Comparison of ENCODE assay signal across 8 mouse cellular contexts in the genomic region with DNA sequence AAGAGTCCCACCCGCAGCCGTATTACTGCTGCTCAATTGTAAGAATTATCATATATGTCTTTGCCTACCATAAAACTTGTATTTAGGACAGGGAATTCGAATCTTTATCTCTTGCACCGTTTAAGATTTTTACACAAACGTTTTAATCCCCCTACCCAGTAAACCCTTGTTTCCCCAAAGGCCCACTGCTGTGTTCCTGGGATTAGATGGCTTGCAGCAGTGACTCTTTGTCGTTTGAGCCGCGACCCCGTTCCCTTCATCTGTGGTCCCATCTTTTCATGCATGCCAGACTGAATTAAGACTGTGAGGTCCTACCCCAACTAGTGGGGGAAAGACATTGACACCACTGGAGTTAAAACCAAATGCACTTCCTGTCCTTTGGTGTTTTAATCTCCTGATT. TPM values are rescaled to one million over a fixed set of nuclear protein-coding genes. Genes with fewer than 3 reads are reported as not detected.
DNase-seq lines count a peak whose midpoint lies in the region; ATAC-seq and TF ChIP-seq lines count a peak whose summit lies in the region.

No protein-coding gene starts in this region.

- no peaks in the 10 kb centered on the region for H3K9me3 ChIP-seq in erythroblast, embryonic 14.5 days (ENCODE audit: control insufficient read depth, low read length)
- no peaks in the 10 kb centered on the region for H3K9me3 ChIP-seq in liver, embryonic 13.5 days (replicated peaks)
- no peaks in the 10 kb centered on the region for H3K9me3 ChIP-seq in stomach, postnatal 0 days (ENCODE audit: control insufficient read depth, low read length)

- 7% methylated on average over 9 of the region's 9 CpGs for WGBS in liver, embryonic 13.5 days (ENCODE audit: insufficient replicate concordance)
- whole genome bisulfite sequencing in stomach, postnatal 0 days = 2% methylated on average over 9 of the region's 9 CpGs

- H3K27me3 ChIP-seq in erythroblast, embryonic 14.5 days (ENCODE audit: control insufficient read depth) = peaks cover 8% of the 10 kb centered on the region
- no peaks in the 10 kb centered on the region for H3K27me3 ChIP-seq in testis, adult 2 months (ENCODE audit: control insufficient read depth, insufficient read depth, low read length)
- H3K27me3 ChIP-seq in liver, embryonic 13.5 days = peaks cover 13% of the 10 kb centered on the region
- H3K27me3 ChIP-seq in stomach, postnatal 0 days (ENCODE audit: control insufficient read depth, insufficient read depth, low read length) = no peaks in the 10 kb centered on the region

- TF ChIP-seq CTCF in testis, adult 2 months (IDR thresholded peaks at IDR 0.05; ENCODE audit: control insufficient read depth, insufficient read depth, insufficient replicate concordance, low read depth, low read length) = no peak
- peak; percentile 17; the same call in 1 of the 2 replicates for TF ChIP-seq CTCF in stomach, postnatal 0 days (IDR thresholded peaks at IDR 0.05; ENCODE audit: low read depth)

- no peak for TF ChIP-seq EP300 in stomach, postnatal 0 days (optimal IDR thresholded peaks at IDR 0.05)

- no peak for ATAC-seq in erythroblast, adult 5-6 weeks (replicated peaks; ENCODE audit: low FRiP score, poor library complexity, severe bottlenecking)
- ATAC-seq in liver, embryonic 13.5 days (ENCODE audit: low read depth) = no peak
- no peak for ATAC-seq in stomach, postnatal 0 days (ENCODE audit: low FRiP score, low TSS enrichment)
- ATAC-seq in granulocyte monocyte progenitor cell, adult 5-6 weeks (replicated peaks; ENCODE audit: poor library complexity, severe bottlenecking) = no peak

- H3K27ac ChIP-seq in testis, adult 2 months (ENCODE audit: control insufficient read depth, insufficient read depth, low read depth, low read length) = peak overlapping the region; percentile 82
- peak overlapping the region; percentile 25; the same call in 1 of the 2 replicates for H3K27ac ChIP-seq in liver, embryonic 13.5 days
- H3K27ac ChIP-seq in stomach, postnatal 0 days (replicated peaks) = peak overlapping the region; percentile 96

- peak overlapping the region; percentile 84 for H3K9ac ChIP-seq in liver, embryonic 13.5 days
- H3K9ac ChIP-seq in stomach, postnatal 0 days (ENCODE audit: low read length) = peak overlapping the region; percentile 93

- H3K36me3 ChIP-seq in erythroblast, embryonic 14.5 days (ENCODE audit: control insufficient read depth) = peaks cover 30% of the 10 kb centered on the region
- H3K36me3 ChIP-seq in testis, adult 2 months (ENCODE audit: control insufficient read depth, insufficient read depth, low read length) = no peaks in the 10 kb centered on the region
- peaks cover 23% of the 10 kb centered on the region for H3K36me3 ChIP-seq in liver, embryonic 13.5 days
- H3K36me3 ChIP-seq in stomach, postnatal 0 days (ENCODE audit: control insufficient read depth, insufficient read depth, low read length) = peaks cover 12% of the 10 kb centered on the region

- peaks cover 35% of the 10 kb centered on the region for H3K4me1 ChIP-seq in erythroblast, embryonic 14.5 days (ENCODE audit: control insufficient read depth)
- H3K4me1 ChIP-seq in testis, adult 2 months (ENCODE audit: control insufficient read depth, insufficient read depth, low read length) = peaks cover 9% of the 10 kb centered on the region
- H3K4me1 ChIP-seq in liver, embryonic 13.5 days (replicated peaks) = peaks cover 40% of the 10 kb centered on the region
- H3K4me1 ChIP-seq in stomach, postnatal 0 days (replicated peaks; ENCODE audit: control insufficient read depth, insufficient read depth) = no peaks in the 10 kb centered on the region; the same call in 1 of the 2 replicates

- no peak for TF ChIP-seq POLR2A in testis, adult 2 months (IDR thresholded peaks at IDR 0.05; ENCODE audit: control insufficient read depth, low read depth, low read length)

- no peak for DNase-seq in testis, postnatal 10 days (ENCODE audit: low spot score)
- no peak for DNase-seq in liver, embryonic 13.5 days
- no peak for DNase-seq in stomach, postnatal 0 days (ENCODE audit: low spot score)
- DNase-seq in natural killer cell, adult 2 months (ENCODE audit: low spot score in 2 of 2) = no peak

- H3K4me3 ChIP-seq in erythroblast, embryonic 14.5 days (replicated peaks) = peak overlapping the region; percentile 77
- H3K4me3 ChIP-seq in testis, adult 2 months (ENCODE audit: control insufficient read depth, low read depth, low read length) = peak overlapping the region; percentile 90
- peak overlapping the region; percentile 79 for H3K4me3 ChIP-seq in liver, embryonic 13.5 days (replicated peaks)
- H3K4me3 ChIP-seq in stomach, postnatal 0 days (ENCODE audit: low read depth, low read length) = peak overlapping the region; percentile 75

- H3K4me2 ChIP-seq in liver, embryonic 13.5 days = peak overlapping the region; percentile 91
- H3K4me2 ChIP-seq in stomach, postnatal 0 days (replicated peaks; ENCODE audit: low read depth) = peak overlapping the region; percentile 81

RNA-seq across cellular contexts. Expression of a gene that starts 0.9 kb away (rescaled TPM):
- 7.3 and 8.2 TPM in 2 replicates for polyA plus RNA-seq in erythroblast, embryonic 14.5 days (2012)
- 27.8 and 30.0 TPM in 2 replicates for total RNA-seq in erythroblast, adult 5-6 weeks (2015; ENCODE audit: low replicate concordance)
- total RNA-seq in erythroblast, adult 5-6 weeks (2017; ENCODE audit: low replicate concordance) = 14.2 and 15.1 TPM in 2 replicates
- 16.3 and 17.3 TPM in 2 replicates for polyA plus RNA-seq in testis, adult 2 months (2012; rRNA removed)
- 173 and 234 TPM in 2 replicates for polyA plus RNA-seq in liver, embryonic 13.5 days (2015; fragmentation: Nextera tagmentation; extraction: Ambion mirVana)
- polyA plus RNA-seq in stomach, postnatal 0 days (2015; fragmentation: Nextera tagmentation; extraction: Ambion mirVana) = 334 and 365 TPM in 2 replicates
- 112 and 114 TPM in 2 replicates for total RNA-seq in granulocyte monocyte progenitor cell, adult 5-6 weeks (2014; fragmentation: Nextera tagmentation)
- total RNA-seq in granulocyte monocyte progenitor cell, adult 5-6 weeks (2017) = 92.2 and 128 TPM in 2 replicates

RNA-seq across cellular contexts. Expression of a gene that starts 16.7 kb away (rescaled TPM):
- polyA plus RNA-seq in erythroblast, embryonic 14.5 days (2012) = 0.04 and 0.07 TPM in 2 replicates
- 0.77 and 2.5 TPM in 2 replicates for total RNA-seq in erythroblast, adult 5-6 weeks (2015; ENCODE audit: low replicate concordance)
- total RNA-seq in erythroblast, adult 5-6 weeks (2017; ENCODE audit: low replicate concordance) = 0.98 and 3.0 TPM in 2 replicates
- 34.6 and 37.3 TPM in 2 replicates for polyA plus RNA-seq in testis, adult 2 months (2012; rRNA removed)
- polyA plus RNA-seq in liver, embryonic 13.5 days (2015; fragmentation: Nextera tagmentation; extraction: Ambion mirVana) = 19.1 and 22.4 TPM in 2 replicates
- polyA plus RNA-seq in stomach, postnatal 0 days (2015; fragmentation: Nextera tagmentation; extraction: Ambion mirVana) = 29.9 and 33.1 TPM in 2 replicates
- total RNA-seq in granulocyte monocyte progenitor cell, adult 5-6 weeks (2014; fragmentation: Nextera tagmentation) = 8.8 and 14.0 TPM in 2 replicates
- 14.1 and 17.4 TPM in 2 replicates for total RNA-seq in granulocyte monocyte progenitor cell, adult 5-6 weeks (2017)

RNA-seq across cellular contexts. Expression of a gene that starts 46.1 kb away (rescaled TPM):
- 0.04 and 0.08 TPM in 2 replicates for polyA plus RNA-seq in erythroblast, embryonic 14.5 days (2012)
- total RNA-seq in erythroblast, adult 5-6 weeks (2015; ENCODE audit: low replicate concordance) = 10.4 and 10.6 TPM in 2 replicates
- total RNA-seq in erythroblast, adult 5-6 weeks (2017; ENCODE audit: low replicate concordance) = 9.3 and 11.8 TPM in 2 replicates
- 25.3 and 26.6 TPM in 2 replicates for polyA plus RNA-seq in testis, adult 2 months (2012; rRNA removed)
- polyA plus RNA-seq in liver, embryonic 13.5 days (2015; fragmentation: Nextera tagmentation; extraction: Ambion mirVana) = 15.1 and 16.2 TPM in 2 replicates
- polyA plus RNA-seq in stomach, postnatal 0 days (2015; fragmentation: Nextera tagmentation; extraction: Ambion mirVana) = 29.1 and 31.6 TPM in 2 replicates
- 44.6 and 57.6 TPM in 2 replicates for total RNA-seq in granulocyte monocyte progenitor cell, adult 5-6 weeks (2014; fragmentation: Nextera tagmentation)
- total RNA-seq in granulocyte monocyte progenitor cell, adult 5-6 weeks (2017) = 37.2 and 41.7 TPM in 2 replicates

Comparison
In these comparisons a context has a peak if more than half of its experiments do, and no peak if none do; other contexts are left out.
1. H3K27ac ChIP-seq: peak in every context shown above with its lines; median percentile 96 in stomach, postnatal 0 days; 82 in testis, adult 2 months; 25 in liver, embryonic 13.5 days.
2. RNA of a gene that starts 16.7 kb away (polyA plus RNA-seq): 34.6 to 37.3 TPM in testis, adult 2 months, 29.9 to 33.1 TPM in stomach, postnatal 0 days and 19.1 to 22.4 TPM in liver, embryonic 13.5 days; 0.04 to 0.07 TPM in erythroblast, embryonic 14.5 days; every median in the first group is over 10 times any median in the second.
3. RNA of a gene that starts 46.1 kb away (polyA plus RNA-seq): 29.1 to 31.6 TPM in stomach, postnatal 0 days, 25.3 to 26.6 TPM in testis, adult 2 months and 15.1 to 16.2 TPM in liver, embryonic 13.5 days; 0.04 to 0.08 TPM in erythroblast, embryonic 14.5 days; every median in the first group is over 10 times any median in the second.
4. Peak in every context shown above with its lines, with median percentiles within 50 percentile points of each other: H3K4me3 ChIP-seq.